Mouse (Mus musculus) megakaryocyte, embryonic 14.5 days (primary cell): ENCODE results near the gene Nlrp3. TPM values are rescaled to one million over a fixed set of nuclear protein-coding genes. Genes with fewer than 3 reads are reported as not detected.

Experiments
- H3K27me3 ChIP-seq: replicated peaks from 2 replicates; pipeline ENCODE3; 2012; ENCODE audit warnings: inconsistent platforms
- H3K36me3 ChIP-seq: replicated peaks from 2 replicates; pipeline ENCODE3; 2012; ENCODE audit warnings: low read length, inconsistent platforms, mixed read lengths
- H3K4me1 ChIP-seq: 2 replicates; pipeline ENCODE4 v1.6.1; 2012; ENCODE audit warnings: inconsistent platforms
- H3K4me3 ChIP-seq: replicated peaks from 2 replicates; pipeline ENCODE3; 2012; ENCODE audit warnings: moderate library complexity, mild to moderate bottlenecking, inconsistent platforms
- H3K9me3 ChIP-seq: 2 replicates; pipeline ENCODE4 v1.6.1; 2012; ENCODE audit warnings: inconsistent platforms
- FLI1 ChIP-seq: IDR thresholded peaks from 2 replicates; pipeline ENCODE4 v1.6.1; 2012; ENCODE audit warnings: low read length, inconsistent platforms, mixed read lengths
- GATA1 ChIP-seq: IDR thresholded peaks from 3 replicates; pipeline ENCODE4 v1.6.1; 2012; ENCODE audit warnings: mixed read lengths, low read length, inconsistent platforms, borderline replicate concordance
- polyA plus RNA-seq: library from polyadenylated mRNA; stranded (reverse); fragments of >175 nt; gene quantifications from 2 replicates; pipeline ENCODE4 v1.2.3, GENCODE M21; 2012; ENCODE audit warnings: low replicate concordance; ENCODE audit not compliant: insufficient read depth

The Nlrp3 gene
- polyA plus RNA-seq, 1 experiment: 0.84 TPM

- H3K27me3 ChIP-seq: peaks cover 58% of the 10 kb centered on the region
- H3K9me3 ChIP-seq: no peaks in the 10 kb centered on the region
- no peak for TF ChIP-seq FLI1
- TF ChIP-seq GATA1: no peak
- H3K4me3 ChIP-seq: no peak overlapping the region
- H3K36me3 ChIP-seq: no peaks in the 10 kb centered on the region
- no peaks in the 10 kb centered on the region for H3K4me1 ChIP-seq
Measured at GRCm38 (mm10) chr11:59599211-59599610, 57.8 kb downstream of the Nlrp3 start.

GRCm38 (mm10) chr11:59600872-59601271, 59.5 kb downstream of the Nlrp3 start:
- H3K36me3 ChIP-seq: no peaks in the 10 kb centered on the region
- peaks cover 45% of the 10 kb centered on the region for H3K27me3 ChIP-seq
- TF ChIP-seq FLI1 (no peak), GATA1 (no peak)
- H3K4me3 ChIP-seq: no peak overlapping the region
- no peaks in the 10 kb centered on the region for H3K9me3 ChIP-seq
- no peaks in the 10 kb centered on the region for H3K4me1 ChIP-seq

DNA sequence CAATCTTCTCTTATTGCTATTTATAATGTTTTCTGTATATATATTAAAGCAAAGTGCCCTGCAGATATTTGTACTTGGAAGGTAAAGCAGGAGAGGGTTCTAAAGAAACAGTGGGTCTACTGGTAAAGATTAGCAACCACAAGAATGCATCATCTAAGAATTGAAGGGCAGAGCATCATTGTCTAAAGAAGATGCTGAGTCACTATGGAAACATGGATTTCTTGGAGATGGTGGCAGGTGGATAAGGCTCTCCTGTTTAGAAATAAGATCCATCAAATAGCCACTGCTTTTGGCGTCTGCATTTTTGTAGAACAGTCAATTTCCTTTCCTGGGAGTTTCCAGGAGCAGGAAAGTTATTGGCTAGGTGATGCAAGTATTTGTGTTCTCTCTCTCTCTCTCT, 60.9 kb downstream of the Nlrp3 start:
- peaks cover 40% of the 10 kb centered on the region for H3K27me3 ChIP-seq
- H3K36me3 ChIP-seq: no peaks in the 10 kb centered on the region
- TF ChIP-seq FLI1 (no peak), GATA1 (no peak)
- H3K9me3 ChIP-seq: no peaks in the 10 kb centered on the region
- no peaks in the 10 kb centered on the region for H3K4me1 ChIP-seq
- H3K4me3 ChIP-seq: no peak overlapping the region

- TF ChIP-seq FLI1 (no peak), GATA1 (no peak)
- Histone ChIP-seq H3K27me3 (peaks cover 26% of the 10 kb centered on the region), H3K4me1 (no peaks in the 10 kb centered on the region), H3K4me3 (no peak overlapping the region), H3K36me3 (no peaks in the 10 kb centered on the region), H3K9me3 (no peaks in the 10 kb centered on the region)
Measured at GRCm38 (mm10) chr11:59611646-59612045, 70.3 kb downstream of the Nlrp3 start.

GRCm38 (mm10) chr11:59614120-59614519, 72.8 kb downstream of the Nlrp3 start:
- Histone ChIP-seq H3K9me3 (no peaks in the 10 kb centered on the region), H3K27me3 (peaks cover 38% of the 10 kb centered on the region), H3K4me1 (no peaks in the 10 kb centered on the region), H3K4me3 (no peak overlapping the region), H3K36me3 (no peaks in the 10 kb centered on the region)
- TF ChIP-seq FLI1 (no peak), GATA1 (no peak)

Other genes with a start within 250 kb of the Nlrp3 start
- gene Wnt9a, start 234.6 kb upstream of the Nlrp3 start, polyA plus RNA-seq: not detected in 2 replicates
- gene Prss38, start 165.9 kb upstream of the Nlrp3 start, polyA plus RNA-seq: not detected in 2 replicates
- 2.6 and 3.6 TPM in 2 replicates for gene Jmjd4, start 91.5 kb upstream of the Nlrp3 start, polyA plus RNA-seq
- 9.9 and 18.6 TPM in 2 replicates for gene Snap47, start 90.4 kb upstream of the Nlrp3 start, polyA plus RNA-seq
- 0.07 TPM in 1 of 2 replicates, not detected in the other for gene Zfp867, start 69.1 kb upstream of the Nlrp3 start, polyA plus RNA-seq
- 13.6 and 19.8 TPM in 2 replicates for gene Zkscan17, start 14.8 kb upstream of the Nlrp3 start, polyA plus RNA-seq
- gene Olfr222, start 34.7 kb downstream of the Nlrp3 start, polyA plus RNA-seq: 2.2 TPM in 1 of 2 replicates, not detected in the other
- not detected in 2 replicates for gene Olfr223, start 51.7 kb downstream of the Nlrp3 start, polyA plus RNA-seq
- gene Mprip, start 119.7 kb downstream of the Nlrp3 start, polyA plus RNA-seq: 18.0 and 37.2 TPM in 2 replicates
- gene Pld6, start 246.1 kb downstream of the Nlrp3 start, polyA plus RNA-seq: 0.43 TPM in 1 of 2 replicates, not detected in the other